Mouse (Mus musculus): Measurements from ENCODE around the gene Nanos1.

The Nanos1 gene

GRCm38 (mm10) chr19:60755438-60756191 is at the start of gene Nanos1:
Nanos1 (plus strand) TSS chr19:60755987.
- DNase-seq (ENCODE audit: low spot score in 2 of 2), result peak; percentile 95 to 96

GRCm38 (mm10) chr19:60709193-60709900 is 46.4 kb upstream of the Nanos1 start:
- no peak for DNase-seq (ENCODE audit: low spot score in 2 of 2)

GRCm38 (mm10) chr19:60710196-60710595 is 45.6 kb upstream of the Nanos1 start:
- no peak for DNase-seq (ENCODE audit: low spot score in 2 of 2)

GRCm38 (mm10) chr19:60712577-60712976 is 43.2 kb upstream of the Nanos1 start:
- no peak for DNase-seq (ENCODE audit: low spot score in 2 of 2)

- peak in 1 of 2 experiments; percentile 28 for DNase-seq (ENCODE audit: low spot score in 2 of 2)
These were observed 39.4 kb upstream of the Nanos1 start for GRCm38 (mm10) chr19:60716381-60716780.

GRCm38 (mm10) chr19:60730281-60730852 is 25.4 kb upstream of the Nanos1 start:
- DNase-seq (ENCODE audit: low spot score in 2 of 2), result peak in 1 of 2 experiments; percentile 32

- no peak for DNase-seq (ENCODE audit: low spot score in 2 of 2)
These were observed 24.5 kb upstream of the Nanos1 start for GRCm38 (mm10) chr19:60731299-60731698.

- DNase-seq (ENCODE audit: low spot score in 2 of 2), result no peak
These were observed 23.8 kb upstream of the Nanos1 start for GRCm38 (mm10) chr19:60731966-60732365.

- DNase-seq (ENCODE audit: low spot score in 2 of 2), result no peak
These were observed 15.2 kb upstream of the Nanos1 start for GRCm38 (mm10) chr19:60740560-60740959.

- DNase-seq (ENCODE audit: low spot score in 2 of 2), result no peak
These were observed 11.8 kb upstream of the Nanos1 start for GRCm38 (mm10) chr19:60743767-60744547.

- no peak for DNase-seq (ENCODE audit: low spot score in 2 of 2)
These were observed 8.0 kb upstream of the Nanos1 start for GRCm38 (mm10) chr19:60747801-60748200.

GRCm38 (mm10) chr19:60756192-60757098 is 658 bp downstream of the Nanos1 start:
- DNase-seq (ENCODE audit: low spot score in 2 of 2), result peak; percentile 73 to 75

- no peak for DNase-seq (ENCODE audit: low spot score in 2 of 2)
These were observed 1.5 kb downstream of the Nanos1 start for GRCm38 (mm10) chr19:60757099-60757785.

GRCm38 (mm10) chr19:60758896-60759835 is 3.4 kb downstream of the Nanos1 start:
- no peak for DNase-seq (ENCODE audit: low spot score in 2 of 2)

GRCm38 (mm10) chr19:60773366-60773765 is 17.6 kb downstream of the Nanos1 start:
- no peak for DNase-seq (ENCODE audit: low spot score in 2 of 2)

- DNase-seq (ENCODE audit: low spot score in 2 of 2), result no peak
These were observed 26.2 kb downstream of the Nanos1 start for GRCm38 (mm10) chr19:60782034-60782433.

- DNase-seq (ENCODE audit: low spot score in 2 of 2), result no peak
These were observed 28.9 kb downstream of the Nanos1 start for GRCm38 (mm10) chr19:60784712-60785111.

- no peak for DNase-seq (ENCODE audit: low spot score in 2 of 2)
These were observed 31.8 kb downstream of the Nanos1 start for GRCm38 (mm10) chr19:60787465-60788150.
